Mouse (Mus musculus) liver (tissue): ENCODE data around the gene Nfil3.

Experiments used
- DNase-seq: peaks from one replicate; pipeline ENCODE4 v3.0.0-alpha.2; 2020; ENCODE audit warnings: mixed read lengths

Gene Nfil3

GRCm38 (mm10) chr13:52930582-52930981 is 50.3 kb downstream of the Nfil3 start:
- no peak for DNase-seq

DNA sequence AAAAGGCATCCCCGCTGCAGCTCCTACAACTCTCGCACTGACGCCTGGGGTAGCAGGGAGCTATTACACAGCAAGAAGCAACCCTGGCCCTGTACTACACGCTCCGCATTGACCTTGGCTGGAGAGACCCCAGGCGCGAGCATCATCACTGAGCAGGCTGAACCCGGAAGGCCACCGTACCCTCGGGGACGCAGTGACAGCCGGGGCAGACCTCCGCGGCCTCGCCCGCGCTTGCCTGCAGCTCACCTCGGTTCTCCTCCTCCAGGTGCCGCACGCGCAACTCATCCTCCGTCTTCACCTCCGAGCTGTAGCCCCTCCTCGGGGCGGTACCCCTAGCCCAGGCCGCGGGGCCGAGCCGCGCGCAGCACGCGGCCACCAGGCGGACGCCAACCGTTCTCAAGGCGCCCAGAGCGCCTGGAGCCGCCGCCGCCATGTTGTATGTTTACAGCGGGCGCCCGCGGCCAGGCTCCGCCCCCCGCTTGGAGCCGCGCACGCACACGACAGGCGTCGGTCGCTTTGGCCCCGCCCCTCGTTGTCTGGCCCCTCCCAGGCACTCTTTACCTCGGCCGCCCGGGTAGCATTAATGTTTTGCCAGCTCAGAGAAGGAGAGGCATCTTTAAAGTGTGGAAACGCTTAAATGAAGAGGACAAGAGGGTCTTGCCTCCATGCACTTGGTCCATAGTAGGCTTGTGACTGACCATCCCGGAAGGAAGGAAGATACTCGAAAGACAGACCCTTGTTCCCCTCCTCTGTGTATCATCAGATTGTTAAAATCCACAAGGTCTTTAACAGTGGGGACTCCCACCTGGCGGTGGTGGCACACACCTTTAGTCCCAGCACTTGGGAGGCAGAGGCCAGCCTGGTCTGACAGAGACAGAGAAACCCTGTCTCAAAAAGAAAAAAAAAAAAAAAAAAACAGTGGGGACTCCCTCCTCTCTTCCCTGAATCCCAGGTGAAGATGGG is 51.4 kb downstream of the Nfil3 start, which contains the start of gene Auh:
Gene Auh (minus strand): TSS at position 473 of the 963 bp plus-strand sequence.
- peak; percentile 96 for DNase-seq

DNA sequence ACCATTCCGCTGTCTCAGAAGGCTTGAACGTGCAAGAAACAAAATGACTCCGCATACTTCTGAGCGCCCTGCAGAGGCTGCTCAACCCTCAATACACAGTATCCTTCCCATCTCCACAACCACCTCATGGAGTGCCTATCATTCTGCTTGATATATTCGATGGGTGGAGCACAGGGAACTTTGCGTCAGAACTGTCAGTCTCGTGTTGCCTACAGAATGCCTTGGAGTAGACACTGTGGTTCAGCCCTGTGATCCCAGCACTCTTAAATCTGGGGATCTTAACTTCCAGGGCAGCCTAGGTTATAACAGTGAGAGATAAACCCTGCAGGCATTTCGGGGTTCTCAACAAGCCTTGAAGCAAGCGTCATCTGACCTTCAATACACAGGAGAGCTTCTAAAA is 52.5 kb downstream of the Nfil3 start:
- DNase-seq = no peak

DNA sequence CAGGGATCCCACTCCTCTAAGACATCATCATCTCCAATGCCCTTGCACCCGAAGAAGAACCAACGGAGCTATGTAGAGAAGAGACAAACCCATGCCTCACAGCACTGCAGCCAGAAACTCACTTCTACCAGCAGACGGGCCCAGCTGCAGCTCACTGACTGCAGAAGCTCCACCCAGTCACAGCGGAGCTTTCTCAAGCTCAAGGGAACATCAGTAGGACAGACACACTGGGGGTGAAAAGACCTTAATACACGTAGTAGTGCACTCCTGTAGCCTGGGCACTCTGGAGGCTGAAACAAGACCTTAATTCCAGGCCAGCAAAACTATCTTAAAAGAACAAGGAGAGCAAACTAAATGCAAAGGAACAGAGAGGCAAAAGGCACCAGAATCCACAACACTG is 56.4 kb downstream of the Nfil3 start:
- DNase-seq = no peak

DNA sequence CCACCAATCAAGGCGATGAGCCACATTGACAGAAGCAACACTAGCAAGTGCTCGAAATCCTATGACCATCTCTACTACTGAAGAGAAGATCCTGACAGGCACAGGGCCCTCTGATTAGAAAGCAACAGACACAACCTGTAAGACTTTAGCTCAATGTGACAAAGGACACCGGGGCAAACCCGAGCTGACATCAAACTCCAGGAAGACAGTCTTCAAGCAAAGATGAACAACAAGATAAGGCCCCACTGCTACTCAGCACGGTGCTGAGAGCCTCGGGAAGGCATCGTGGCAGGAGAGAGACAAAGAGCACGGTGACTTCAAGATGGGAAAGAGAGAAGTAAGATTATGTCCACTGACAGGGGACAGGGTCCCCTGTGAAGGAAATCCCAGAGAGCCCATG is 58.9 kb downstream of the Nfil3 start:
- DNase-seq = no peak

GRCm38 (mm10) chr13:52921065-52921825 is 59.6 kb downstream of the Nfil3 start:
- DNase-seq = no peak

DNA sequence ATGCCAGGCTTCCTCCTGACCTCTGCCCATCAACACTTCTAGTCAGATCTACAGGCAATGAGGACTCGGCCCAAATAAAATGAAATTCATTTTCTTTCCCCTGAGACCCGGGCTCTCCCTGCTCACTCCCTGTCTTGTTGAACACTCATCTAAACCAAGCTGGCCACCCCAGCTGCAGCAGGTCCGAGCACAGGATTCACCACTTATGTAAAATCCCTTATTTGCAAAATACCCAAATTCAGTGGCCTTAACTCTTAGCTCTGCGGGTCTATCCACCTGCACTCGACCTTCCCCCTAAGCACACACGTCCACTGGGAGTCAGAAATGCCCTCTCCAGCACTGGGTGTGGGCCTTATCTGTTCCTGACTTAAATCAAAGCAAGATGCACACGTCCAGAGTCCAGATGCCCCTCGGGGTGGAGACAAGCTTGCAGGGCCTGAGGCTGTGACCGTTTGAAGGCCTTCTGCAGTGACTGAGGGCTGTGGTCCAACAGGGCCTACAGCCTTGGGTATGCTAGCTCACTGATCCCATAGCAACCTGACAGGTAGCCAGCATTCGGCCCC is 61.0 kb downstream of the Nfil3 start:
- no peak for DNase-seq

DNA sequence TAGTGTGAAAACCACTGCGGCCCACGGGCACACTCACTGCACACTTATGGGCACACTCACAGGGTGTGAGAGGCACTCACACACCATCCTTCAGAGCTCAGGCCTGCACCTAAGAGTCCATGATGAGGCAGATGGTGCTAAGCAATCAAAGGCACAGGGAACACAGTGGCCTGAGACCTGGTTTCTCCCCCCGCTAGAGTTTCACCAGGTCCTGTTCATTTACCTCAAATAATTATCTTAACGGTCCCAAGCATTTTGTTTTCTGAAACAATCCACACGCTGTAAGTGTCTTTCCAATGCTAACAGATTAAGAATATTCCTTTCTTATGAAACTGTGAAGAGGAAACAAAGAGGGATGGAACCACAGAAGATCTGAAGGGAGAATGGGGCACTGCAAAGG is 62.5 kb downstream of the Nfil3 start:
- no peak for DNase-seq
